ENCODE assay signal across 8 mouse cellular contexts in genomic region chr6:148944344-148944766, GRCm38 (mm10). TPM values are rescaled to one million over a fixed set of nuclear protein-coding genes. Genes with fewer than 3 reads are reported as not detected.
DNase-seq lines count a peak whose midpoint lies in the region; ATAC-seq and TF ChIP-seq lines count a peak whose summit lies in the region.

No protein-coding gene starts in this region.

- intact Hi-C loops in left cerebral cortex, postnatal 10 days (cut with DNase I) = no loop called here

- peak overlapping the region; percentile 90 for H3K4me2 ChIP-seq in heart, embryonic 16.5 days (ENCODE audit: low read depth, low read length)
- peak overlapping the region; percentile 65 for H3K4me2 ChIP-seq in forebrain, embryonic 12.5 days
- peak overlapping the region; percentile 99 for H3K4me2 ChIP-seq in liver, embryonic 15.5 days

- peaks cover 4% of the 10 kb centered on the region for H3K4me1 ChIP-seq in heart, embryonic 16.5 days (ENCODE audit: control insufficient read depth, insufficient read depth, low read length)
- peaks cover 60% of the 10 kb centered on the region for H3K4me1 ChIP-seq in E14TG2a.4 (replicated peaks; ENCODE audit: low read depth, low read length)
- H3K4me1 ChIP-seq in forebrain, embryonic 12.5 days = peaks cover 34% of the 10 kb centered on the region
- H3K4me1 ChIP-seq in liver, embryonic 15.5 days (replicated peaks) = peaks cover 45% of the 10 kb centered on the region

- H3K27me3 ChIP-seq in heart, embryonic 16.5 days (ENCODE audit: control insufficient read depth, insufficient read depth, low read length) = no peaks in the 10 kb centered on the region
- no peaks in the 10 kb centered on the region for H3K27me3 ChIP-seq in E14TG2a.4 (ENCODE audit: insufficient read depth, low read length)
- no peaks in the 10 kb centered on the region for H3K27me3 ChIP-seq in forebrain, embryonic 12.5 days
- no peaks in the 10 kb centered on the region for H3K27me3 ChIP-seq in liver, embryonic 15.5 days

- no peaks in the 10 kb centered on the region for H3K36me3 ChIP-seq in heart, embryonic 16.5 days (ENCODE audit: control insufficient read depth, insufficient read depth)
- H3K36me3 ChIP-seq in E14TG2a.4 (ENCODE audit: insufficient read depth, low read length) = peaks cover 47% of the 10 kb centered on the region
- H3K36me3 ChIP-seq in forebrain, embryonic 12.5 days (replicated peaks) = no peaks in the 10 kb centered on the region; the same call in 1 of the 2 replicates
- H3K36me3 ChIP-seq in liver, embryonic 15.5 days (replicated peaks) = no peaks in the 10 kb centered on the region

- H3K9me3 ChIP-seq in heart, embryonic 16.5 days (replicated peaks; ENCODE audit: control insufficient read depth, low read length) = no peaks in the 10 kb centered on the region
- no peaks in the 10 kb centered on the region for H3K9me3 ChIP-seq in E14TG2a.4 (ENCODE audit: low read length)
- H3K9me3 ChIP-seq in forebrain, embryonic 12.5 days = no peaks in the 10 kb centered on the region
- H3K9me3 ChIP-seq in liver, embryonic 15.5 days (replicated peaks) = no peaks in the 10 kb centered on the region

- WGBS in heart, embryonic 16.5 days = under 1% methylated on average over 30 of the region's 30 CpGs
- WGBS in forebrain, embryonic 12.5 days = under 1% methylated on average over 29 of the region's 30 CpGs
- WGBS in liver, embryonic 15.5 days (ENCODE audit: insufficient replicate concordance) = 0% methylated on average over 29 of the region's 30 CpGs

- no peak for TF ChIP-seq CTCF in E14TG2a.4 (conservative IDR thresholded peaks at IDR 0.05; ENCODE audit: low read length)

- H3K27ac ChIP-seq in heart, embryonic 16.5 days (ENCODE audit: low read length) = peak overlapping the region; percentile 93
- peak overlapping the region; percentile 93 for H3K27ac ChIP-seq in forebrain, embryonic 12.5 days
- H3K27ac ChIP-seq in liver, embryonic 15.5 days (replicated peaks) = peak overlapping the region; percentile 83

- peak overlapping the region; percentile 95 for H3K4me3 ChIP-seq in heart, embryonic 16.5 days (ENCODE audit: low read length)
- H3K4me3 ChIP-seq in E14TG2a.4 (replicated peaks; ENCODE audit: low read length) = peak overlapping the region; percentile 94
- H3K4me3 ChIP-seq in forebrain, embryonic 12.5 days (replicated peaks) = peak overlapping the region; percentile 96
- peak overlapping the region; percentile 88 for H3K4me3 ChIP-seq in liver, embryonic 15.5 days (replicated peaks)

- peak overlapping the region; percentile 92 for H3K9ac ChIP-seq in heart, embryonic 16.5 days (ENCODE audit: low read length)
- H3K9ac ChIP-seq in forebrain, embryonic 12.5 days = peak overlapping the region; percentile 98
- peak overlapping the region; percentile 84 for H3K9ac ChIP-seq in liver, embryonic 15.5 days

- no peak for DNase-seq in heart, adult 11 months
- DNase-seq in right cerebral cortex, postnatal 14 days = no peak
- no peak for DNase-seq in left cerebral cortex, adult 11 months (ENCODE audit: low spot score)
- DNase-seq in left cerebral cortex, postnatal 10 days (ENCODE audit: extremely low spot score in 1 of 2, low spot score in 2 of 2) = no peak

- no peak for ATAC-seq in heart, embryonic 16.5 days (replicated peaks; ENCODE audit: extremely low read depth, insufficient read depth, low FRiP score)
- no peak for ATAC-seq in forebrain, embryonic 12.5 days (ENCODE audit: low FRiP score)
- no peak for ATAC-seq in liver, embryonic 15.5 days (ENCODE audit: insufficient read depth)

RNA-seq across cellular contexts. Expression of gene Sinhcaf, which starts 1.9 kb away (rescaled TPM):
- 54.4 and 56.3 TPM in 2 replicates for polyA plus RNA-seq in heart, embryonic 16.5 days (2015; fragmentation: Nextera tagmentation; extraction: Ambion mirVana)
- polyA plus RNA-seq in forebrain, embryonic 12.5 days (2016; fragmentation: Nextera tagmentation; extraction: Ambion mirVana) = 223 and 235 TPM in 2 replicates
- 14.5 and 15.9 TPM in 2 replicates for polyA plus RNA-seq in liver, embryonic 15.5 days (2015; fragmentation: Nextera tagmentation; extraction: Ambion mirVana)
- total RNA-seq in left cerebral cortex, postnatal 10 days (2021) = 1 to 10 TPM; 3.8 to 4.5 TPM

RNA-seq across cellular contexts. Expression of gene Caprin2, which starts 48.3 kb away (rescaled TPM):
- 12.0 and 12.9 TPM in 2 replicates for polyA plus RNA-seq in heart, embryonic 16.5 days (2015; fragmentation: Nextera tagmentation; extraction: Ambion mirVana)
- polyA plus RNA-seq in forebrain, embryonic 12.5 days (2016; fragmentation: Nextera tagmentation; extraction: Ambion mirVana) = 20.7 and 22.4 TPM in 2 replicates
- 4.3 and 5.7 TPM in 2 replicates for polyA plus RNA-seq in liver, embryonic 15.5 days (2015; fragmentation: Nextera tagmentation; extraction: Ambion mirVana)
- total RNA-seq in left cerebral cortex, postnatal 10 days (2021) = 1 to 10 TPM; 6.2 to 8.0 TPM
